Mouse (Mus musculus): ENCODE measurements around the gene Wdr92.
"Not testable (repeated sequence)": the region's sequence is repeated elsewhere in the genome, so short reads cannot be mapped to it uniquely, and the experiment has no call there.

Wdr92 gene

DNA sequence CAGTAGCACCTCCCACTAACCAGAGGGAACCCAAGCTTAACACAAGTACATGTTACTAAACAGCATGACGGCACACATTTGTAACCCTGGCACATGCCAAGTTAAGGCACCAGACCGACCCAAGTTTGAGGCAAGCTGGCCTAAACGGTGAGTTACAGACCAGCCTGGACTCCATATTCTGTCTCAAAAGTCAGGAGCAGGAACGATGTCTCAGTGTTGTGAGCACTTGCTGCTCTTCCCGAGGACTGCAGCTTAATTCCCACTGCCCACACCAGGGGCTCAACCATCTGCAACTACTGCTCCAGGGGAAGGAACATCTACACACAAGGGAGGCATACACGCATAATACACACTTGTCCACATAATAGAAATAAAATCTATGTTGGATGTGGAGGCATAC is 20.6 kb downstream of the Wdr92 start:
- DNase-seq (ENCODE audit: extremely low spot score, low spot score): no peak

DNA sequence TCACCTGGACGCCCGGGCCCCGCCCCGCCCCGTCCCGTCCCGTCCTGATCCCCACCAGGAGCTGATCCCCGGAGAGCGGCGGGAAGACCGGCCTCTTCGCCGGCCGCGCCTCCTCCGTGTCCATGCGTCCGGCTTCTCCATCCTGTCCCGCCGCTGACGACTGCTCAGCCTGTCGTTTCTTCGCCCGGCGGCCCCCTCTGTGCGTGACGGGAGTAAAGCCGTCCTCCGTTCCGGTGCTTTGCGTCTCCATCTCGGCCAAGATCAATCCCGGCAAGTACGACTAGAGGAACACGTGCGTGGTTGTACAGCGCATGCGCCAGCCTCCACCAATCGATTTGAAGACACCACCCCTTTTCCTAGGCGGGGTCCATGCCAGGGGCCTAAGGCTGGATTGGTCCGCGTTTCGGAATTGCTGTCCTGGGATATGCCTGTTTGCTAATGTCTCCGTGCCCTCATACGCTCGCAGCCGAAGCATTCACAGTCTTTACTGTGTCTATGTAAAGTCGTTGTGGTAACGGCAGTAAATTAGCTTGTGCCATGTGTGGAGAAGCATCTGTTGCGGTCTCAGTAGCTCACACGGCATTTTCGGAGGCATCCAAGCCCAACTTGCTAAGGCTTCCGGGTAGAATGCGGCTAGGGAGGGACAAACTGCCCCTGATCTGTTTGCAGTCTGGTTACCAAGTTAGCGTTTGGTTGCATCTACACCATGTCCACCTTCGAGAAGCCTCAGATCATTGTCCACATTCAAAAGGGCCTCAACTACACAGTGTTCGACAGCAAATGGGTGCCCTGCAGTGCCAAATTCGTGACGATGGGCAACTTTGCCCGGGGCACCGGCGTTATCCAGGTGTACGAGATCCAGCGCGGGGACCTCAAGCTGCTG is 29.6 kb downstream of the Wdr92 start, which contains the start of gene Pno1:
Pno1 (minus strand) TSS at position 311 of the 883 bp plus-strand sequence.
- DNase-seq (ENCODE audit: extremely low spot score, low spot score): peak; percentile 95

DNA sequence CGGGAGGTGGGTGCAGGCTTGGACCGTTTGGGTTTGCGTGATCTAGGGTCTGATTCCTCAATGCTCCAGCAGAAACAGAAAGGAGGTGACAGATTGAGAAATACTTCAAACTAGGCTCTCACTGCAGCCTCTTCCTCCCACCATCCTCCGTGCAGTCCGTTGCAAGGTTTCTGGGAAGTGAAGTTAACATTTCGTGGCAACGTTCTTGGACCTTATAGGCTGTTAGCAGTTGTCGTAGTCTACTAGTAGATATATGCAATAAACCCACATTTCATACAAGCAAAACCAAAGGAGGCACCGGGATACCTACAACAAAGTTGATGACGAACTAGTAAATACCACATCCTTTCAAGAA is 30.2 kb downstream of the Wdr92 start:
- no peak for DNase-seq (ENCODE audit: extremely low spot score, low spot score)

DNA sequence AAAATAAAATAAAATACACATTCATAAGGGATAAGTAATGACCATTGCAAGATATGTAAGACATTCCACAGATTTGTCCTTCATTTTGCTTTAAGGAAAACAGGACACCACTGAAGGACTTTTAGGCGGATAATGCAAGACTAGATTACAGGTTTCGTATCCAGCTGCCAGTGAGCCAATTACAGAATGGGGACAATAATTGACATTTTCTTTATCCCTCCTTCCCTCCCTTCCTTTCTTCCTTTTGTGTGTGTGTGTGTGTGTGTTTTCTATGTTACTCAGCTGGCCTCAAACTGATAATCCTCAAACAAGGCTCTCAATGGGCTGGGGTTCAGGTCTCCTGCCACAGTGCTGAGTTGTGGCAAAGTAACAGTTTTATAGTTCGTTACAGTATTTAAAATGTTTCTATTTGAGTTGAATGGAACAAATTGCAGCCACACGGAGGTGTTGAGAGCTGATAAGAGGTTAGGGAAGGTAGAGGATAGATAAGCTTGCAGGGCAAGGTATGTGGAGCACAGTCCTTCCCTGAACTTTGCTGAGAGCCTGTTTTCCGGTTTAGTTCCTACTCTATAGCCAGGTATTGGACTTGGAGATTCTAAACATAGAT is 31.1 kb downstream of the Wdr92 start:
- no peak for DNase-seq (ENCODE audit: extremely low spot score, low spot score)

DNA sequence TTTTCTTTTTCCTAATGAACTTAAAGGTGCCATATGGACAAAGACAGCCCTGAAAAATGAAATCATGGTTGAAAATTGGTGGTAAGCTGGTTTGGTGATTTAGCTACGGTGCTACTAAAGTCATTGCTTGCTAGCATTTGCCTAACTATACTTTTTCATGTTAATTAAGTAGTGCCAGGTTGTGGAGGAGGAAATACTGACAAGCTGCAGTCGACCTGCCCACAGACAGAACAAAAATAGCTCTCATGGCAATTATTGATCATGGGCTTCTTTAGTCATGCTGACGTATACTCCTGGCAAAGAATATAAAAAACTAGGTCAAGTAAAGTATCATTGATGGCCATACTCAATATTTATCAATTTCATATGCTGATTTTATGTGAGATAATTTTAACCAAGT is 33.6 kb downstream of the Wdr92 start:
- no peak for DNase-seq (ENCODE audit: extremely low spot score, low spot score)

DNA sequence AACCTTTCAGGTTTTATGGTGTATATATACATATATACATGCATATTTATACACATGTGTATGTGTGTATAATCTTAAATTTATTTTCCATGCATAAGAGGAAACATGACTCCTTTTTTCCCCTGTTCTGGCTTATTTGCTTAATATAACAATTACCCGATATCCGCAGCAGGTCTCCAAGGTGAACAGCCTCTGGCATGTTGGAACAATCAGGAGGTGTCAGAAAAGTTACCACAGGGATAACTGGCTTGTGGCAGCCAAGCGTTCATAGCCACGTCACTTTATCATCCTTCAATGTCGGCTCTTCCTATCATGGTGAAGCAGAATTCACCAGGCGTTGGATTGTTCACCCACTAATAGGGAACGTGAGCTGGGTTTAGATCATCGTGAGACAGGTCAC is 39.2 kb downstream of the Wdr92 start:
- DNase-seq (ENCODE audit: extremely low spot score, low spot score): no peak

DNA sequence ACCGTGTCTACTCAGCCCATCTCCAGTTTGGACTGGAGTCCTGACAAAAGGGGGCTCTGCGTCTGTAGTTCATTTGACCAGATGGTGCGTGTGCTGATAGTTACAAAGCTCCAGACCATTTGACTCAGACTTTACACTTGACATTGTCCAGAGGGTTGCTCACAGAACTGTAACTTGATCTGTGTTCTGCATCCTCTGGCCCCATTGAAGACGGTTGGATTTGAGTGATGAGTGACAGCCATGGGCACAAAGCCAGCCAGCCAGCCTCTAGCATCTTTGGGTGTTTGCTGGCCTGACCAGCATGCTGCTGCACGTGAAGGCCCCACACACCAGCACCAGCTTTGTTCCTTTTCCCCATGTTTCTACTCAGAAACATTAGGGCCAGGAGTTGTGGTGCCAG is 50.9 kb downstream of the Wdr92 start:
- DNase-seq (ENCODE audit: extremely low spot score, low spot score): no peak

DNA sequence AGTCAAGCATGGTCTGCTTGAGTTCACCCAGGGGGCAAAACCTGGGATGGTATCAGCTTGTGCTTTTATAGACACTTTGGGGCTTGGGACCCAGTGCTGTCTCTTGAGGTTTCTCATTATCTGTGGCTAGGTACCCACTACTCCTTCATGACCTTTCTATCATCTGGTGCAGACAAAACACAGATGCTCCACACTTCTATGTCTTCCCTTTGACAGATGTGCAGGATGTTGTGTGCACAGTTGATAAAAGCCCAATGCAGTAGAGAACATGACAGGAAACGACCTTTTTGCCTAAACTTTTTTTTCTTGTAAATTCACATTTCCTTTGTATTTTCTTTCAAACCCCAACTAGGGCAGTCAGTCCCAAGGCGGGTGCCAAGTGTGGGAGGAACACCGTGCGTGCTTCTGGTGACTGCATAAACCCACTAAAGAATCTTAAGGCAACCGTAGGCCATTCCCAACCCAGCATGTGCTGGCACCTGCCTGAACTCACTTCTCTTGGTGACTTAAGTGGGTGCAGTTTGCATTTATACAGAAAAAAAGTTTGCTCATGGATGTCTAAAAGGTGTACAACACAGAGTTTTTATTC is 54.6 kb downstream of the Wdr92 start:
- DNase-seq (ENCODE audit: extremely low spot score, low spot score): no peak

DNA sequence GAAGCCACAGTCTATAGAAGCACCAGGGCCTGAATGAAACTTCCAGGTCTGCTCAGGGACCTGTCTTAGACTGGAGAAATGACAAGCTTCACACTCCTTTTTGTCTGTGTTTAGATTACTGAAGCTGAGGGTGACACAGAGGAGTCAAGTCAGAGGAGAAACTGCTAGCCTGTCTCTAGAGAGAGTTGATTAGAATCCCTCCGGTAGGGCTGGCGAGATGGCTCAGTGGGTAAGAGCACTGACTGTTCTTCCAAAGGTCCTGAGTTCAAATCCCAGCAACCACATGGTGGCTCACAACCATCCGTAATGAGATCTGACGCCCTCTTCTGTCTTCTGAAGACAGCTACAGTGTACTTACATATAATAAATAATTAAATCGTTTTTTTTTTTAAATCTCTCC is 56.7 kb downstream of the Wdr92 start:
- not testable (repeated sequence) for DNase-seq (ENCODE audit: extremely low spot score, low spot score)

DNA sequence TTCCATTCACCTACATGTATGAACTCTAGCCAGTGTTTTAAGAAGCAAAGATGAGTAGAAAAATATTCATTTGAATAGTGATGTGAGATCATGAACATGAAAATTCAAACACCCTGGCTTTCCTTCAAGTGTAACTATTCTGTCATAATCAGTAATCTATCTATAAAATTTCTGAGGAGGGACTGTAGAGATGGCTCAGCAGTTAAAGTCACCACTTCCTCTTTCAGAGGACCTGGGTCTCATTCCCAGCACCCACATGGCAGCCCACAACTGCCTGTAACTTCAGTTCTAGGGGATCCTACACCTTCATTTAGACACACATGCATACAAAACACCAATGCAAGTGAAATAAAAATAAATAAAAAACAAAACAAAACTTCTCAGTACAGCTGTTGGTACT is 66.8 kb downstream of the Wdr92 start:
- no peak for DNase-seq (ENCODE audit: extremely low spot score, low spot score)

DNA sequence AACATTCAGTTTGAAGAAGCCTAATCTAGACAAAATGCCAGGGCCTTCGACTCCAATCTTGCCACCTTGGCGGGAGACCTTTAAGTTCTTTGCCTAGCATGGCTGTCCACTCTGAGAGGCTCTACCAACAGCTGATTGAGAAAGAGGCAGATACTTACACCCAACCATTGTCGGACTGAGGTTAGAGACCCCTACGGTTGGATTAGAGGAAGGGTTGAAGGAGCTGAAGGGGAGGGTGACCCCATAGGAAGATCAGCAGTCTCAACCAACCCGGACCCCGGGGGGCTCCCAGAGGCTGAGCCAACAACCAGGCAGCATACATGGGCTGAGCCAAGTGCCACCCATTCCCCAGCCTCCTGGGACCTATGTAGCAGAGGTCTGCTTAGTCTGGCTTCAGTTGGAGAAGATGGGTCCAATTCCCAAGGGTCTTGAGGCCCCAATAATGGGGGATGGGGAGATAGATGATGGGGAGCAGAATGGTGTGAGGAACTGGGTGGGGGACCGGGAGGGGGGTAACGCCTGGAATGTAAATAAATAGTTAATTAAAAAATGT is 75.0 kb downstream of the Wdr92 start:
- DNase-seq (ENCODE audit: extremely low spot score, low spot score): peak; percentile 14

DNA sequence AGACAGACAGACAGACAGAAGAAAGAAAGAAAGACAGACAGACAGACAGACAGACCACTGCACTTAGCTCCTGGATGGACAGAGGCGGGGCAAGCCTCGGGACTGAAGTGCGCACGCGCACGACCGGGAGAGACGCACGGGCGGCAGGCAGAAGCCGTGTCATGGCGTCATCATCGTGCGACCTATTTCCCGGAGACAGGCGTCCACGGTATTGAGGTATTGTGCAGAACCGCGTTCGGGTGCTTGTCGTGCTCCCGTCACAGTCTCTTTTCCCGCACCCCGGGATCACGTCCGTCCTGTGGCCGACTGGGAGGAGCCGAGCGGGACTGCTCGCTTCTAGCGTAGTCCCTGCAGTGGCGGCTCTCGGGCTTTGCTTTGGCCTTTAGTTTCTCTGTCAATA is 75.5 kb downstream of the Wdr92 start, which contains the start of gene C1d:
C1d (plus strand) TSS at position 137 of the 400 bp plus-strand sequence.
- peak; percentile 93 for DNase-seq (ENCODE audit: extremely low spot score, low spot score)

DNA sequence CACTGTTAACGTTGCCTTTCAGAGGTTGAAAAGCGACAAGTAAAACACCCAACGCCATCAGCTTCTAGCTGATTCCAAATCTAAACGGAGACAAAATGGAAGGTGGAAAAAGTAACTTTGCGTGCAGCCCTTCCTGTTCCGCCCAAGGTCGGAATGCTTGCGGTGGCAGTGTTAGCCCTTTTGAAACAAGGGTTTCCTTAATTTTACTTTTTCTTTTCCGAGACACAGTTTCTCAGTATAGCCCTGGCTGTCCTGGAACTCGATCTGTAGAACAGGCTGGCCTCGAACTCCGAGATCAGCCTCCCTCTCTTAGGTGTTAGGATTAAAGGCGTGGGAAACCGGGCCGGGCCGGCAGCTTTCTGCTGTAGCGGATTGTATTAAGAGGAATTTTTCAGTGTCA is 76.0 kb downstream of the Wdr92 start:
- DNase-seq (ENCODE audit: extremely low spot score, low spot score): no peak

DNA sequence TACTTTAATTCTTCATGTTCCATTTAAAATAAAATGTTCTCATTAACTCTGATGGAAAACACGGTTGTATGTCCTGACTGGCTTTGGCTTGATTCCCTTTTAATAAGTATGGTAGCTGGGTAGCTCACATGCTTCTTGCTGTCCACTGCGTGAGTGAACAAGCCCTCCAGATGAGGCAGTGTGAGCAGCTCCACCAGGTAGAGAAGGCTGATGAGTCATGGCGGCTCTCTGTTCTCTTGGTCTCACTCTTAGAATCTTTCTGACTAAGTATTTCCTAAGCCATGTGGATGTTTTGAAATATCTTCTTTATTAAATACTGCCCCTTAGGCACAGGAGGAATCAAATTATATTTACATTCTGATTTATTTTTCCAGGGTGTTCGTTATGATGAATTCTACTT is 85.3 kb downstream of the Wdr92 start:
- no peak for DNase-seq (ENCODE audit: extremely low spot score, low spot score)

DNA sequence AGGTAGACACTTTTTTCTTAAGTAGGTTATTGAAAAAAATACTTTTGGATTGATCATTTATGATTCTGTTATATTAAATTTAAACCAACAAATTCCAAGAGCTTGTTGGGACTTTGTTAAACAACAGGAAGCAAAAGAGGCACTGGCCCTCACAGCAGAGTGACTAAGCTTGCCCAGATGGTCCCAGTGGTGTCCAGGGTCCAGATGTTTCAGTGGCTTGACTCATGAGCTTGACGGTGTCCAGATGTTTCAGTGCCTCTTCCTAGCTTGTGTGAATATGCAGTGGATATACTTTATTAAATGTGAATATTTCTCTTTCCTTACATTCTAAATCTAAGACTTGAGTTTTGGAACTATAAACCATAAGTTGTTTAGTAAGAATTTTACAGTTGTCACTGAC is 86.9 kb downstream of the Wdr92 start:
- DNase-seq (ENCODE audit: extremely low spot score, low spot score): no peak

DNA sequence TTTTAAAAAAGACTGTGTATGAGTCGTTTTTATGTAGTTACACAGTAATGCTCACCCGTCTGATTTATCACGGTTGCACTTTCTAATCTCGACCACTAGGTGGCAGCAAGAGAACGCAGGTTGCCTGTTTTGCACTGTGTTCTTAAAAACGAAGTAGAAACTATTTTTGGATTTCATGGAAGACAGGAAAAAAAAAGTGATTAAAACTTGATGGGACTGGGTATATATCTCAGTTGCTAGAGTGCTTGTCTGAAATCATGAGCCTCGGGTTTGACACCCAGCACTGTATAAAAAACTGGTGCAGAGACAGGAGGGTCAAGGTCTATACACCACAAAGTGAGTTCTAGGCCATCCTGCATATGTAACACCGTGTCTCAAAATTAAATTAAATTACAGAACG is 98.1 kb downstream of the Wdr92 start:
- peak; percentile 45 for DNase-seq (ENCODE audit: extremely low spot score, low spot score)

Data from neural tube, embryonic 10.5 days (tissue).